Mouse (Mus musculus): ENCODE measurements around the gene Sult5a1. TPM values are rescaled to one million over a fixed set of nuclear protein-coding genes. Genes with fewer than 3 reads are reported as not detected.
"Not testable (repeated sequence)": the region's sequence is repeated elsewhere in the genome, so short reads cannot be mapped to it uniquely, and the experiment has no call there.

The Sult5a1 gene
- total RNA-seq, 2 experiments from 2014 or later = 2.2 to 2.9 TPM

DNA sequence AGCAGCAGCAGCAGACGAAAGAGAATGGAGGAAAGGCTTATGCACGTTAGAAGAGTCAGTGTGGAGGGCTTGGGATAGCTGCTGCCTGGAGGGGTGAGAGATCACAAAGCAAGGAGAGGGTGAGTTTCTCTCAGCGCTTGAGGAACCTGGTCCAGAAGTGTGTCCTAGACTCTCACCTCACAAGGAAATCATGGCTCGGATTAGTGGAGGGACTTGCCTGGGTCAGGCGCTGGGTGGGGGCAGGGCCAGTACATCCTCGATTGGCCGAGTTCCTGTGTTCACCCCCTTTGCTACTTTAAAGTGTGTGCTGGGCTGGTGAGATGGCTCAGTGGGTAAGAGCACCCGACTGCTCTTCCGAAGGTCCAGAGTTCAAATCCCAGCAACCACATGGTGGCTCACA is 22.3 kb downstream of the Sult5a1 start:
- DNase-seq (ENCODE audit: low spot score in 2 of 2) = no peak

DNA sequence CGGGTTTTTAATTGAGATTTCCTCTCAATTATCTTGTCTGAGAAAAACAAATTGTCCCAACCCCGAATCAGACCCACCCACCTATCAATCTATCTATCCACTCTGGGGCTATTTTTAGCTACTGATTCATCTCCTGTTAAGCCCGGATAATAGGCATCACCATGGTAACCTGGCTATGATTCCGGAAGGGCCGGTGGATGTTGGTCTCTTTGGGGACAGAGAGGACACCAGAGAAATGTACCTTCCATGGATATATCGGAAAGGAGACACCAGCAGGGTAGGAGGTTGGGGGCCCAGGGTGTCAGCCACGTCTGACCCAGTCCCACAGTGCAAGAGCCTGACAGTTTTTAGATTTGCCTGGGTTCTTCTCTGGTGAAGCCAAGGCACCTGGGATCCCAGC is 22.7 kb downstream of the Sult5a1 start:
- DNase-seq (ENCODE audit: low spot score in 2 of 2) = peak; percentile 42 to 62

DNA sequence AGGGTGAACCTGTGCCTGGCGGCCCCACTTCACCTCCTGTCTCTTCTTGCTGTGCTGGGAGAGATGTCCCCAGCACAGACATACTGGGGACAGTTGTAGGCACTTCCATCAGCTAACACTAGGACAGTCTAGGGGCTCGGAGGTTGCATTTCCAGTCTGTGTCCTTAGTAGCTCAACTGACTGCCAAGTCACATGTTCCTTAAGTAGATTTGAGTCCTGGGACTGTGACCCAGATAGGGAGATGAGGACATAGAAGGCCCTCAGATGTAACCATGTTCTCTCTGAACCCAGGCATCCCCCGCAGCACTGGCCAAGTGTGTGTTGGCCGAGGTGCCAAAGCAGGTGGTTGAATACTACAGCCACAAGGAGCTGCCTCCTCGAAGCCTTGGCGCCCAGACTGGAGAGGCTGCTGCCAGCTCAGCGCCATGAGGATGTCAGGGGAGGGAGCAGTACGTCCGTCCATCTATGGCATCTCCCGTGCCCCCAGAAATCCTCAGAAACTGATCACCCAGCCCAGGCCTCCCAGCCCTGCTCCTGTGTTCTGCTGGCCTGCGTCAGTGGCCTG is 23.9 kb downstream of the Sult5a1 start:
- DNase-seq (ENCODE audit: low spot score in 2 of 2) = no peak

DNA sequence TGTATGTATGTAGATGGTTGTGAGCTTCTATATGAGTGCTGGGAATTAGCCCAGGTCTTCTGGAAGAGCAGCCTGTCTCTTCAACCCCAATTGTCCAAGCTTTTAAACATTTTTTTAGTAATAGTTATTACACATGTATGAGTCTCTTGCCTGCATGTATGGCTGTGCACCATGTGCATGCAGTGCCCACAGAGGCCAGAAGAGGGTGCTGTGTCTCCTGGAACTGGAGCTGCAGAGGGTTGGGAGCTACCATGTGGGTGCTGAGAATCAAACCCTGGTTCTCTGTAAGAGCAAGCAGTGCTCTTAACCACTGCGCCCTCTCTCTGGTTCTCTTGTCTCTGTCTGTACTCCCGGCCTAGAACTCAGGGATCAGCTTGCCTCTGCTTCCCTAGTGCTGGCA is 25.2 kb downstream of the Sult5a1 start:
- DNase-seq (ENCODE audit: low spot score in 2 of 2) = no peak

DNA sequence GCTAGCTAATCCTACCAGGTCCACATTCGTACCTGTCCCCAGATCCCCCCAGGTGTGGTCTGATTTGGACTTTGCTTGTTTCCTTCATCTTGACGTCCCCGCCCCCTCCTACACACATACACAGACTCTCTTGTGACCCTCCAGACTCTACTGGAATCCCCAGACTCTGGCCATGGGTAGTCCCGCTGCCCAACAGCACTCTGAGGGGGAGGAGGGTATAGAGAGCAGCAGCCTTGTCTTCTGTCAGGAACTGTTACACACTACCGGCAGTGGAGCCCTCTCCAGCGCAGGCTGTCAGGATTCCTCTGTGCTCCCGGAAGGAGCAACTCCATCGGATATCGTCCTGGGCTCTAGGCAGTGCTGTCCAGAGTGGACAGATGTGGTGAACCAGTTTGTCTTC is 27.1 kb downstream of the Sult5a1 start:
- no peak for DNase-seq (ENCODE audit: low spot score in 2 of 2)

DNA sequence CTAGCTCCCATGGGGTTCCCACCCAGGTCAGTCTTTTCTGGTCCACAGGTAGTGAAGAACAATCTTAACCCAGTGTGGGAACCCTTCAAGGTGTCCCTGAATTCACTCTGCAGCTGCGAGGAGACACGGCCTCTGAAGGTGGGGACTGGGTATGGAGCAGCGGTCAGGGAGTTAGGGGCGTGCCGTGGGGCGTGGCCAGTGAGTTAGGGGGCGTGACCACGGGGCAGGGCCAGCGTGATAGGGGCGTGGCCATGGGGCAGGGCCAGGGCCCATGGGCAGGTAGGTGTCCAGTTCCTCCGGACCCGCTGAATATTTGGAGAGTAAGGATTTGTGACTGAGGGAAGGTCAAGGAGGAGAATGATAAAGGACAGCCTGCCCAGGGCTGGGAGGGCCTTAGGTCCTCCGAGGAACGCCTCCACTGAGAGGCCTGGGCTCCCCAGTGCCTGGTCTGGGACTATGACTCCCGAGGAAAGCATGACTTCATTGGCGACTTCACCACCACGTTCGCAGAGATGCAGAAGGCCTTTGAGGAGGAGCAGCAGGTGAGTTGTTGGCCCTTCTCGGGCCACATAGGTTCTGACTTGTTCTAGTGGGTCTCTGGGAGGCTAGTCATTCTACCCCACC is 31.8 kb downstream of the Sult5a1 start:
- no peak for DNase-seq (ENCODE audit: low spot score in 2 of 2)

DNA sequence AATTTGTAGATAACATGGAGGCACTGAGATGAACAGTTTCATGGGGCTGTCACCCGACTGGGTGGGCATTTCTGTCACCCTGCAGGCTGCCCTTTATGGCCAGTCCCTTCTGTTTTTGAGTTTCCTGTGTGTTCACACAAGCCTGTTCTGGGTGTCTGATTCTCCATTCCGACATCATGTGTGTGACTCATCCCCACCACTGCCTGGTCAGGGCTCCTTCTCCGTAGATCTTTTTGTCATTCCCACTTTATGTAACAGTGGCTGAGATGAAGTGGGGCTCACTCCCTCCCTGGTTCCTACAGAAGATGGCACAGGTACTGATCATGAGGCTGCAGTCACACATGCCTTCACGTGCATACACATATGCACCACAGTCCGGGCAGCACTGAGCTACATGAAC is 35.4 kb downstream of the Sult5a1 start:
- no peak for DNase-seq (ENCODE audit: low spot score in 2 of 2)

DNA sequence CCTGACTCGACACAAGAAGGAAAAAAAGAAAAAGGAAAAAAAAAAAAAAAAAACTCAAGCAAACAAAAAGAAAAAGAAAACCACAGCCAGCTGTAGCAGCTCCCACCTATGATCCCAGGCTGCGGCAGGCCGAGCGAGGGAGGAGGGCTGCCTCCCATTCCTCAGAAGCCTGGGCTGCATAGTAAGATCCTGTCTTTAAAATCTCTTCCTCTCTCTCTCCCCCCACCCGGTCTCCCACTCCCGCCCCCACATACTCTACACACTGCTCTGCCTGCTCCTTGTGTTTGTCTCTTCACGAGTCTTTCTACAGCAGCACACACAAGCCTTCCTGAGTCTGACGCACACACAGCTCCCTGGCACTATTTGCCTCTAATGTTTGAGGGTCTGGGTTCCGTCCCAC is 36.1 kb downstream of the Sult5a1 start:
- DNase-seq (ENCODE audit: low spot score in 2 of 2) = no peak

DNA sequence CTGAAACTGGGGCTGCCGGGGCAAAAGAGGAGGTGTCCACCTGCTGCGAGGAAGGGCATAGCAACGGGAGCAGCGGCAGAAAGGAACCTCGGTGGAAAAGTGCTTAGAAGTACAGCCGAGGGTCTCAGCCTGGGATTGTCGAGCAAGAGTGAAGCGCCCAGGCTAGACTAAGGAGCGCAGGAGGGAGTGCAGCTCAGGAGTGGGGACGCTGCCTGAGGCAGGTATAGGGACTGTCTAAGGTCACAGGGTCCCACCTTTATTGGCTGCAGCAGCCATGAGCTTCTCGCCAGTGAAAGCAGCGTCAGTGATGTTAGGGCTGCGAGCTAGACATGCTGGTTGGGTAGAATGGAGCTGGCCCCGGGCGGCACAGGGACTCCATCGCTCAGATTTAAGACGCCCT is 40.4 kb downstream of the Sult5a1 start:
- no peak for DNase-seq (ENCODE audit: low spot score in 2 of 2)

DNA sequence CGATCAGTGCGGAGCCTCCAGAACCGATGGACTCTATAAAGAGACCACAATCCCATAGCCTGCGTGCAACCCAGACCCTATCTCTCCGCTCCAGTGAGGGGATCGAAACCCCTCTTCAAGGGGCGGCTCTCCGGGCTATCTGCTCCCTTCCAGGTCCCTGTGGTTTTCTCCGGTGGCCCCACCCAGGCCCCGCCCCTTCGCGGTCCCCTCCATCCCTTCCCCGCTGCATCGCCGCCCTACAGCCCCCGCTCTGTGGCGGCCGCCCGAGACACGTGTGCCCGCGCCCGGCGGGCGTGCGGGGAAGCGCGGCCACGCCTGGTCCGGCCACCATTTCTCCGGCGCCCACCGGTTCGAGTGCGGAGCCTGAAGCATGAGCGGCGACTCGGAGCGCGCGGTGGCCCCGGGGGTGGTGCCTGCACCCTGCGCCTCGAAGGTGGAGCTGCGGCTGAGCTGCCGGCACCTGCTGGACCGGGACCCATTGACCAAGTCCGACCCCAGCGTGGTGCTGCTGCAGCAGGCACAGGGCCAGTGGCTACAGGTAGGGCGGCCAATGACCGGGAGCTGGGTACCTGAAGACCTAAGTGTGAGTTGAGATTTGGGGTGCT is 40.9 kb downstream of the Sult5a1 start, which contains the start of gene Cpne7:
Gene Cpne7, plus strand, starts transcription at position 248 of the 605 bp plus-strand sequence.
- no peak for DNase-seq (ENCODE audit: low spot score in 2 of 2)

DNA sequence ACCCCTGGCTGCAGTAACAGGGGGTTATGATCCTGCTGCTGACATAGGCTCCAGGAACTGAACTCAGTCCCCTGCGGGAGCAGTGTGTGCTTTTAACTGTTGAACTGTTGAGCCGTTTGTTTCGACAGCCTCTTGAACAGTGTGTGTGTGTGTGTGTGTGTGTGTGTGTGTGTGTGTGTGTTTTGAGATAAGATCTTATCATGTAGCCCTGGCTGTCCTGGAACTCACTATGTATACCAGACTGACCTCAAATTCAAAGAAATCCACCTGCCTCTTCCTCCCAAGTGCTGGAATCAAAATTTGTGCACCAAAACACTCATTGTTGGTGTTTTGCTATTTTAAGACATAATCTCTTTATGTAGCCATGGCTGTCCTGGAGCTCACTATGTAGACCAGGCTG is 43.5 kb downstream of the Sult5a1 start:
- no peak for DNase-seq (ENCODE audit: low spot score in 2 of 2)

DNA sequence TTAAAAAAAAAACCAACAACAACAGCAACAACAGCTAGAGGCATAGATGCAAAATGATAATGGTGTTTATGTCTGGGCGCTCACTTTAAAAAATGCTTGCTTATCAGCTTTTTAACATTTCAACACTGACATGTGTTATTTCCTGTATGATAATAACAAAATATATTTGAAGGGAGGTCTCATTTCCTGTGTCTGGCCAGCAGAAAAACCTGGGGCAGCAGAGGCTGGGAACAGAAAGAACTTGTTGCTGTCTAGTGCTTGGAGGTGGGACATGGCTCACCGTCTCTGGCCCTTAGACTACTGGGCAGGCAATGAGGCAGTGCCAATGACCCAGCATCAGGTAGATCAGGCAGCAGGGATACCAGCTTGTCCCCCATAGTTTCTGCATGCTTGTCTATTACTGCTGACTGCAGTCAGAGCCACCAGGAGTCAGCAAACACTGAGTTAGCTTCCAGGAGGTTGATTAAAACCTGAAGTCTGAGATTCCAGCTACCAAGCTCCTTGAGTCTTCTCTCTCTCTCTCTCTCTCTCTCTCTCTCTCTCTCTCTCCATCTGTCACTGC is 44.1 kb downstream of the Sult5a1 start:
- no peak for DNase-seq (ENCODE audit: low spot score in 2 of 2)

DNA sequence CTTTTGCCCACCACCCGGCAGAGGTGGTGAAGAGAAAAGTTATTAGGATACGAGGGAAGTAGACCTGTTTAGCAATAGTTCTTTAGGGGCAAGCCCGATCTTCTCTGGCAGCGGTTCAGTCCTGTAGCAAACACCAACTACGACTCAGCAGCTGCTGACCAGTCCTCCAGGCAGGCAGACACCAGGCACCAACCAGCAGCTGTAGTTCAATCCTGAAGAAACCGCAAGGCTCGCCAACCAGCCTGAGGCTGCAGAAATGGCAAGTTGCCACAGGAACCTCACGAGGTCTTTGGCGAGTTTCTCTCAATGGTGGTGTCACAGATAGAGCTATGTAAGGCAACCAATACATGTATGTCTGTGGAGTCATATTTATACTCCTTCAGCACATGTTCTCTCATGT is 45.2 kb downstream of the Sult5a1 start:
- DNase-seq (ENCODE audit: low spot score in 2 of 2) = no peak

DNA sequence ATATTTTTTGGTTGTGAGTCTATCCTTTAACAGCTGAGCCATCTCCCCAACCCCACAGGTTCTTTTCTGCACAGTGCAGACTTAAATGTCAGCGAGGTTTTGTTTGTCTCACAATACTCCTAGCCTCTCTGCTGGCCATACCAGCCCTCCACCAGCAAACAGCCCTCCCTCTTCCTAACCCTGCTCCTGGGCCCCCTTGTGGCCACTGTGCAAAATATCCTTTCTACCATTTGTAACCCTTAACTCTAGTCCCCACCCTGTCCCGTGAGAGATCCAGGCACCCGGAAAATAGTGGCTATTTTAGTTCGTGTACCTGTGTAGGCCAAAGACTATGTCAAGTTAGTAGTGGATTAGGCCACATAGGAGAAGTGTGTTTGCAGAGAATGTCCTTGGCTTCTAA is 47.5 kb downstream of the Sult5a1 start:
- DNase-seq (ENCODE audit: low spot score in 2 of 2) = no peak

DNA sequence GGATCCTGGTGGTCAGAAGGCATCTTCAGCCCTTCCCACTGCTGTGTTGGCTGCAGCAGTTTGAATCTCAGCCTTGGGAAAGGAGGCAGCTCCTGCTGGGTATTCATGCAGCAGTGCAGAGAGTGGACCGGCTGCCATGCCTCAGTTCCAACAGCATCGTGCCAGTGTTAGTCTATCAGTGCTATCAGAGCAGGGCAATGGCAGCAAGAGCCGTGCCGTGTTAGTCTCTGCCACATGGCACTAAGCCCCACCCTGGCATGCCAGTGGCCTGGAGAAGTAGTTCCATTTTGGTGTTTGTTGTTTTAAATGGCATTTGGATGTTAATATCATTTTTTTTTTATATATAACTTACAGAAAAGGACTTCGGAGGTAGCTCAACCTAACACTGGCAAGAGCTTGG is 49.2 kb downstream of the Sult5a1 start:
- DNase-seq (ENCODE audit: low spot score in 2 of 2) = no peak

DNA sequence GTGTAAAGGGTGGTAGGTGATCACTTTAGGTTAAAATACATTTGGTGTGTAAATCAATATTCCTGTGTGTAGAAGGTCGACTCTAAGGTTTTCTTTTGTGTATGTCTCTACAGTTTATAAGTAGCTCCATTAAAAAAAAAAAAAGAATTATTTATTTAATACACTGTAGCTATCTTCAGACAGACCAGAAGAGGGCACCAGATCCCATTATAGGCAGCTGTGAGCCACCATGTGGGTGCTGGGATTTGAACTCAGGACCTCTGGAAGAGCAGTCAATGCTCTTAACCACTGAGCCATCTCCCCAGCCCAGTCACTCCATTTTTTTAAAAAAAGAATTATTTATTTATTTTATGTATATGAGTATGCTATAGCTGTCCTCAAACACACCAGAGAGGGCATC is 50.1 kb downstream of the Sult5a1 start:
- no peak for DNase-seq (ENCODE audit: low spot score in 2 of 2)

DNA sequence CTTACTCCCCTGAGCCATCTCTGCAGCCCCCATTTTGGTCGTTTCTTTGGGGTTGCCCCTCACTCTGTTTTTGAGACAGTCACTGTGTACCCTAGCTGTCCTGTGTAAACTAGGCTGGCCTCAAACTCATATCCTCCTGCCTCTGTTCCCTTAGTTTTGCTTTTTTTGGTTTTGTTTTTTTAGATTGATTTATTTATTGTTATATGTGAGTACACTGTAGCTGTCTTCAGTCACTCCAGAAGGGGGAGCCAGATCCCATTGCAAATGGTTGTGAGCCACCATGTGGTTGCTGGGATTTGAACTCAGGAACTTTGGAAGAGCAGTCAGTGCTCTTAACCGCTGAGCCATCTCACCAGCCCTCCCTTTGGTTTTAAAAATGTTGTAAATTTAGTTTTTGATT is 51.6 kb downstream of the Sult5a1 start:
- no peak for DNase-seq (ENCODE audit: low spot score in 2 of 2)

DNA sequence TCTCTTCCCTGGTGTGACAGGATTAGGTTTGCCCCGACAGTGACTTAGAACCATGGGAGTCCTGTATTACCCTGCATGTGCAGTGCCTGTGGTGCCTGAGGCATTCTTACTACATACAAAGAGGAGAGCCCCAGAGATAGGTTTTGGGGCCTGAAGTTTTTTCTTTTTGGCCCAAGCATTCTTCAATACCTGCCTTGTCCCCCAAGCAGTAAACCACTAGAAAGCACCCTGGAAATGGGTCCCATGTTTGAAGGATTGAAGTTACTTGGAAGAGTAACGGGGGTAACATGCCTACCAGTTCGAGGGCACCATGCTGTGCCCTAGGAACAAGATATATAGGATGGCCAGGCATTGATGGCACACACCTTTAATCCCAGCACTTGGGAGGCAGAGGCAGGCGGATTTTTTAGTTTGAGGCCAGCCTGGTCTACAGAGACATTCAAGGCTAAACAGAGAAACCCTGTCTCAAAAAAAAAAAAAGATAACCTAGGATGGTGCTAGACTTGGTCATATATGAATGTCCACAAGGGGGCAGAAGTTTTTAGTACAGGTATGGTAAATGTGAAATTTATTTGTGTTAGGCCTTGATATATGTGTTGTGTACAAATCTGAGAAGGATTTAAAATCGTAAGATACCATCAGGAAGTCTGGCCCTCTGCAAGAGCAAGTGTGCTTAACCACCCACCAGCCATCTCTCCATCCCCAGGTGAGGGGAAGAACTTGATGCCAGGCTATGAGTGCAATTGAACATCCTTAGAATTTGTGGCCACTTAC is 52.4 kb downstream of the Sult5a1 start:
- DNase-seq (ENCODE audit: low spot score in 2 of 2) = peak in 1 of 2 experiments; percentile 40

DNA sequence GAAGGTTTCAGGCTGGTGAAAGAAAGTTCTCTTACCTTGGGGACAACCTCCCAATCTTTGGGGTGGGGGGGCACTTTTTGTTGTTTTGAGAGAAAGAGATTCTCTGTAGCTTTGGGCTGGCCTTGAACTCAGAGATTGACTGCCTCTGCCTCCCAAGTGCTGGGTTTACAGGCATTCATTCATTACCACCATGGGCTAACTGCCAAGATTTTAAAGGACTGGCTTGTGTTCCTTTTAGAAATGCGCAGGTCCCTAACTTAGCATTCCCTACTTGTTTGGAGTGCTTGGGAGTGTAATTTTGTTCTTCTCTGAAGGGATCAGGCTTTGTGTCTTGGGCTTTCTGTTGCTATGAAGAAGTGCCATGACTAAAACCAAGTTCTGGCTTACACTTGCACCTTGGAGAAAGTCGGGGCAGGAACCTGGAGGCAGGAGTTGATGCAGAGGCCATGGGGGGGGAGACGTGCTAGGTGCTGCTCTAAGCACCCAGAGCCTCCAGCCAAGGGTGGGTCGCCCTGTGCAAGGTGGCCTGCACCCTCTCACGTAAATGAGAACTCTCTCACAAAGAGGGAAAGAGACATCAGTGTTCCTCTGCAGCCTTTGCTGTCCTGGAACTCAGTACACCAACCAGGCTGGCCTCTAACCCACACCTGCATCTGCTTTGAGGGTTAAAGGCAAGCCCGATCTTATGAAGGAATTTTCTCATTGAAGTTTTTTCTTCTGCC is 53.9 kb downstream of the Sult5a1 start:
- no peak for DNase-seq (ENCODE audit: low spot score in 2 of 2)

DNA sequence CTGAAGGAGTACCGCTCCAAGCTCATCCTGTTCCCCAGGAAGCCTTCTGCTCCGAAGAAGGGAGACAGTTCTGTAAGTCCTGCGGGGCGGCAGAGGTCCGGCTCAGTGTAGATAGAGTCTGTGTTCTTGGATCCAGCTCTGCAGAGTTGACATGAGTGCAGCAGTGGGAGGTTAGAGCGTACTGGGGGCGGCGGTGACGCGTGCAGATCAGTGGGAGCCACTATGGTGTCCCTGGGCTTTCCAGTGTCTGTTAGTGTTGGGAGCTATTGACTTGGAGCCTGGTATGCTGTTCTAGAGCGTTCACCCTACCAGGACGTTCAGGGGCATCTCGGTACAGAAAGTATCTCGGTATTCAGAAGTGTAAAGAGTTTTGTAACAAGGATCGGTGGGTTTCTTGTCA is 54.8 kb downstream of the Sult5a1 start:
- DNase-seq (ENCODE audit: low spot score in 2 of 2) = no peak

DNA sequence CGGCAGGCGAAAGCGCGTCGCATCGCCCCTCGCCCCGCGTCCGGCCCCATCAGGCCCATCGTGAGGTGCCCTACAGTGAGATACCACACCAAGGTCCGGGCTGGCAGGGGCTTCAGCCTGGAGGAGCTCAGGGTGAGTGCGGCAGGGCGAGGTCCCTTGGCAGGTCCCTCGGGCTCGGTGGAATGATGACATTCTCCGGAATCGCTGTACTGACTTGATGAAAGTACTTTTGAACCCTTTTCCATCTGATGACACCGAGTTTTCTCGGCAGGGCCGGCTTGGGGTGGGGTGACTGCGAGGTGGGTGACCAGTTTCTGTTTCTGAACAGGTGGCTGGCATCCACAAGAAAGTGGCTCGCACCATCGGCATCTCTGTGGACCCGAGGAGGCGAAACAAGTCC is 55.3 kb downstream of the Sult5a1 start:
- not testable (repeated sequence) for DNase-seq (ENCODE audit: low spot score in 2 of 2)
